Mouse (Mus musculus) kidney, embryonic 16.5 days (tissue): Measurements from ENCODE around the gene Arhgef38. TPM values are rescaled to one million over a fixed set of nuclear protein-coding genes. Genes with fewer than 3 reads are reported as not detected.

Experiments
- ATAC-seq: fragments of 200-750 bp; cut with Nextera tagmentation; 2 replicates; pipeline ENCODE4 v1.8.0; 2017; ENCODE audit warnings: moderate TSS enrichment; ENCODE audit not compliant: low FRiP score, low TSS enrichment
- H3K27ac ChIP-seq: fragments of 300-500 bp; sonication (generic); 2 replicates; pipeline ENCODE4 v1.5.1; 2014; ENCODE audit warnings: low read length
- H3K27me3 ChIP-seq: fragments of 300-500 bp; sonication (generic); 2 replicates; pipeline ENCODE4 v1.6.1; 2014; ENCODE audit warnings: low read length, control low read depth, mixed read lengths; ENCODE audit not compliant: insufficient read depth
- H3K36me3 ChIP-seq: fragments of 300-500 bp; sonication (generic); 2 replicates; pipeline ENCODE4 v1.6.1; 2014; ENCODE audit warnings: low read length, control low read depth, mixed read lengths; ENCODE audit not compliant: insufficient read depth
- H3K4me1 ChIP-seq: fragments of 300-500 bp; sonication (generic); 2 replicates; pipeline ENCODE4 v1.6.1; 2014; ENCODE audit warnings: low read length, control low read depth, mixed read lengths; ENCODE audit not compliant: insufficient read depth
- H3K4me2 ChIP-seq: fragments of 300-500 bp; sonication (generic); replicated peaks from 2 replicates; pipeline ENCODE4 v1.6.1; 2014; ENCODE audit warnings: low read depth, low read length
- H3K4me3 ChIP-seq: fragments of 300-500 bp; sonication (generic); 2 replicates; pipeline ENCODE4 v1.5.1; 2014; ENCODE audit warnings: mild to moderate bottlenecking, low read length
- H3K9ac ChIP-seq: fragments of 300-500 bp; sonication (generic); replicated peaks from 2 replicates; pipeline ENCODE4 v1.6.1; 2014; ENCODE audit warnings: low read length
- H3K9me3 ChIP-seq: fragments of 300-500 bp; sonication (generic); 2 replicates; pipeline ENCODE4 v1.6.1; 2016; ENCODE audit warnings: low read length, control low read depth
- WGBS: fragments of 180-500 bp; shearing (Covaris S2); extraction: QIAGEN DNeasy Blood & Tissue Kit; methylation state at CpG from one replicate; pipeline ENCODE4 v1.1.7; 2014; 5-methylcytosine and 5-hydroxymethylcytosine counted together
- polyA plus RNA-seq: library from polyadenylated mRNA; unstranded; fragments of >200 nt; fragmentation: Nextera tagmentation; extraction: Ambion mirVana; gene quantifications from 2 replicates; pipeline ENCODE4 v1.2.1, GENCODE M21; 2015

The Arhgef38 gene
- polyA plus RNA-seq, 1 experiment from 2014 or later, result 6.5 TPM

DNA sequence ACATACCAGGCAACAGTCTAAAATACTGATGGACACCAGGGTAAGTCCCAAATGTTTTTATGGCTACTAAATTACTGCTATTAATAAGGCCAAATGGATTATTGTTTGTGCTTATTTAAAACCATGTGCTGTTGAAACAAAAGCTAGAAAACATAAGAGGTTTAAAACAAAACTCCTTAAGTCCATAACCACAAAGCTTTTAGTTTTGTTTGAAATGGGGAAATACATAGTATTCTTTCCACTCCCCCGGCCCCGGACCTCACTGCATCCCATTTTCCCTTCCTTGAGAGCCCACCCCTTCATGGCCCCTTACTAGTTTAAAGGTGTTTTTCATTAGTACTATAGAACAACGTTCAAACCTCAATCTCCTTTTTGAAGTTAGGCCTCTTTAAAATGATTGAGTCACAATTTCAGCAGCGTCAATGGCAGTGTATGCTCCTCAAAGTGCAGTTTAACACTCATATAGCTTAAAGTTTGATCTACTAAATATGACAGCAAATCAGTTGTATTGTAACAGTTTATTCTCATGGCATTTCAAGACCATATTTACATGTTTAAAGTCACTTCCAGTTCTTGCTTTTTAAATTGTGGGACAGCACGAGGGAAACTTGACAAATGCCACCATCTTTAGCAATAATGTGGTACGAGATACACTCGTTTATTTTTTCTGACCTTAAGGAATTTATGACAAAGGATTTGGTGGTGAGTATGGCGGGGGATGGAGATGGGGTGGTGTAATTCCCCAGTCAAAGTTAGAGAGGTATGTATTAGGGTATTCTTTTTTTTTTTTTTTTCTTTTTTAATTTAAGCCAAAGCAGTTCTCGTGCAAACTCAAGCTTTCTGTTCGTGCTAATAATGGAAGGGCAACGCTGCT, 144.3 kb downstream of the Arhgef38 start:
- no peak for ATAC-seq
- H3K4me3 ChIP-seq, result peak overlapping the region; percentile 95
- H3K27ac ChIP-seq, result peak overlapping the region; percentile 98
- H3K9ac ChIP-seq, result peak overlapping the region; percentile 98
- WGBS, result 5% methylated on average over 11 of the region's 11 CpGs
- no peaks in the 10 kb centered on the region for H3K9me3 ChIP-seq
- H3K36me3 ChIP-seq, result no peaks in the 10 kb centered on the region
- peaks cover 24% of the 10 kb centered on the region for H3K4me1 ChIP-seq
- H3K4me2 ChIP-seq, result peak overlapping the region; percentile 80
- H3K27me3 ChIP-seq, result no peaks in the 10 kb centered on the region

DNA sequence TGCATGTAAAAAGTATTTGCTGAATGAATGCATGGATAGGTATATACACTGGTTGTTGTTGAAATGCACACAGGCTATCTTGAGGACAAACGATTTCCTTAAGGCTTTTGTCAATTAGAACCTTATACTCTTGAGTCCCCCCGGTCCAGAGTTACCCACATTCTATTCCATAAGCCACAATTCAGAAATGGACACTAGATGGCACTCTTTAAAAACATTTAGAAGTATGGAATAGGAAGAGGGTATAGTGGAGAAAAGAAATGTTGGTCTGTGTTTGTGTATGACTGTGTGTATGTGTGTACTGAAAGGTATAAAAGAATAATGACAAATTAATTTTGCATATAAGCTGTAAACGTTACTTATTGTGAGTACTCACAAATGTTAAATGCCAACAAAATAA, 148.9 kb downstream of the Arhgef38 start:
- WGBS, result 60% methylated on average over 3 of the region's 3 CpGs
- peak; percentile 76 for ATAC-seq
- H3K27ac ChIP-seq, result no peak overlapping the region
- no peak overlapping the region for H3K4me3 ChIP-seq
- peaks cover 7% of the 10 kb centered on the region; the same call in 1 of the 2 replicates for H3K4me1 ChIP-seq
- H3K9ac ChIP-seq, result no peak overlapping the region
- peaks cover 24% of the 10 kb centered on the region for H3K36me3 ChIP-seq
- no peaks in the 10 kb centered on the region for H3K27me3 ChIP-seq
- no peak overlapping the region for H3K4me2 ChIP-seq
- H3K9me3 ChIP-seq, result no peaks in the 10 kb centered on the region

DNA sequence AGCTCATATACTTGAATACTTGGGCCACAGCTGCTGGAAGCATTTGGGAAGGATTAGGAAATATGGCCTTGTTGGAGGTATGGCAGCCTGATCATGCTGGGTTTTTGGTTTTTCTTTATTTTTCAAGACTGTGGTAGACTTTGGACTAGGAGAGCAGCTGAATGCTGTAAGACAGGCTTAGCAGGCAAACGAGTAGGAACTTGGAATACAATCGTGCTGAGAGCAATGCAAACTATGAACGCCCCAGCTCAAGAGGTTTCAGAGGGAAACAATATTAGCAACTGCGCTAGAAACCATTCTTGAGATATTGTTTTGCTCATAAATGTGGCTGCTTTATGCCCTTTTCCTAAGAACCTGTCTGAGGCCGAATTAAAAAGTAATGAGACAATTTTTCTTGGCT, 152.0 kb downstream of the Arhgef38 start:
- ATAC-seq, result no peak
- no peaks in the 10 kb centered on the region for H3K27me3 ChIP-seq
- H3K9me3 ChIP-seq, result no peaks in the 10 kb centered on the region
- H3K4me3 ChIP-seq, result no peak overlapping the region
- no peaks in the 10 kb centered on the region for H3K4me1 ChIP-seq
- H3K27ac ChIP-seq, result no peak overlapping the region
- WGBS, result 94% methylated on average over 5 of the region's 5 CpGs
- H3K9ac ChIP-seq, result no peak overlapping the region
- peaks cover 32% of the 10 kb centered on the region for H3K36me3 ChIP-seq
- no peak overlapping the region for H3K4me2 ChIP-seq

DNA sequence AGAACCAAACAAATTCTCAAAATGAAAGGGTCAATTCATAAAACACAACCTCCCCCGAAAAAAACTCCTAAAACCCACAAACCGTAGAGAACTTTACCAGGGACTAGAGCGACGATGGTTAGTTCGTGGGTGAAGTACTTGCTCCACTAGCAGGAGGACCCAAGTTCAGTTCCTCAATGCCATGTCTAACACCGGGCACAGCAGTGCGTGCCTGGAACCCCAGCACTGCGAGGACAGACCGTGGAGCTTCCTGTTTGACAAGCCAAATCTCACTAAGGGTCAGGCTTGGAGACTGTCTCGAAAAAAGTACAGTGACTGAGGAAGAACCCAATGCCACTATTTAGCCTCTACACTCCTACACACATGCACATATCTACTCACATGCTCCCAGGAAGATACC, 159.2 kb downstream of the Arhgef38 start:
- no peak overlapping the region for H3K4me3 ChIP-seq
- no peaks in the 10 kb centered on the region for H3K9me3 ChIP-seq
- no peak overlapping the region for H3K4me2 ChIP-seq
- H3K27ac ChIP-seq, result no peak overlapping the region
- no peak for ATAC-seq
- no peaks in the 10 kb centered on the region for H3K4me1 ChIP-seq
- H3K9ac ChIP-seq, result no peak overlapping the region
- H3K27me3 ChIP-seq, result no peaks in the 10 kb centered on the region
- peaks cover 11% of the 10 kb centered on the region for H3K36me3 ChIP-seq
- 88% methylated on average over 10 of the region's 10 CpGs for WGBS

Other genes with a start within 250 kb of the Arhgef38 start
- 24.5 and 26.5 TPM in 2 replicates for gene Ints12, start 143.1 kb downstream of the Arhgef38 start, polyA plus RNA-seq
- gene Gstcd, start 142.9 kb downstream of the Arhgef38 start, polyA plus RNA-seq, result 6.6 and 7.1 TPM in 2 replicates
- gene Ppa2, start 75.2 kb upstream of the Arhgef38 start, polyA plus RNA-seq, result 110 and 114 TPM in 2 replicates